Mouse (Mus musculus): Measurements from ENCODE around the gene Atp5s. TPM values are rescaled to one million over a fixed set of nuclear protein-coding genes. Genes with fewer than 3 reads are reported as not detected.

The Atp5s gene
- total and polyA plus RNA-seq, 2 experiments from 2014 or later, result 19.8 to 39.1 TPM

DNA sequence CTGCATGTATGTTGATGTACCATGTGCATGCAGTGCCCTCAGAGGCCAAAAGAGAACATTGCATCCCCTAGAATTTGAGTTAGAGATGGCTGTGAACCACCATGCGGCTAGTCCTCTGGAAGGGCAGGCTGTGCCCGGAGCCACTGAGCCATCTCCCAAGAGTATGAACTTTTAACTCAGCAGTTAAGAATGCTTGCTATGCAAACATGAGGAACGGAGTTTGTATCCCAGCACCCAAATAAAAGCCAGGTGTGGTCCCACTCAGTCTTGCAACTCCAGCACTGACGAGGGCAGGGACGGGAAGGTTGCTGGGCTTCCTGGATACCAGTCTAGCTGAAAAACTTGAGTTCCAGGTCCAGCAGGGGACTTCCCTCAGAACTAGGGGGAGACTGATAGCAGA is 17.2 kb downstream of the Atp5s start:
- H3K9ac ChIP-seq (replicated peaks; ENCODE audit: low read length, poor library complexity, severe bottlenecking), result no peak overlapping the region
- no peaks in the 10 kb centered on the region for H3K27me3 ChIP-seq (ENCODE audit: insufficient read depth, low read length)
- DNase-seq (ENCODE audit: low spot score), result no peak
- no peak for ATAC-seq (ENCODE audit: low FRiP score)
- WGBS, result 90% methylated on average over 5 of the region's 5 CpGs
- no peak overlapping the region for H3K4me3 ChIP-seq (ENCODE audit: low read depth, low read length)
- no peak overlapping the region for H3K27ac ChIP-seq (ENCODE audit: low read depth, low read length)
- H3K4me1 ChIP-seq (ENCODE audit: insufficient read depth, low read length), result no peaks in the 10 kb centered on the region
- H3K9me3 ChIP-seq (ENCODE audit: low read length), result no peaks in the 10 kb centered on the region
- peak; percentile 34 for TF ChIP-seq CTCF (IDR thresholded peaks at IDR 0.05)
- no peak overlapping the region for H3K4me2 ChIP-seq (ENCODE audit: low read depth, low read length, poor library complexity, severe bottlenecking)
- peaks cover 8% of the 10 kb centered on the region for H3K36me3 ChIP-seq (ENCODE audit: insufficient read depth, low read length)

DNA sequence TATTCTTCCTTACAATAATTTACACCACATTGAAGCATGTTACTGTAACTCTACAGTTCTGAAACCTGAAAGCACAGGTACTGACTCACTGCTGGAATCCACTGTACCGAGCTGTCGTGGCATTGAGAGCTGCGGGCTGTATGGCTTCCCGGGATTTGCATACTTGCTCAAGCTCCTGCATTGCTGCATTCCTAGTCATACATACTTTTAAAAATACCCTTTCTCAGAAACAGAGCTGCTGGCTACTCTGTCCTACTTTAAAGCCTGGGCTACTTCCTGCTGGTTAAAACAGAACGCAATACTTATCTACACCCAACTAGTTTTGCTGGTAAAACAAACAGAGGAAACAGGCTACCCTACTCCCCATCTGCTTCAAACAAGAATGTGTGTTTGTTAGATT is 19.4 kb downstream of the Atp5s start:
- DNase-seq (ENCODE audit: low spot score) (no peak), ATAC-seq (ENCODE audit: low FRiP score) (no peak)
- Histone ChIP-seq H3K27ac (ENCODE audit: low read depth, low read length) (no peak overlapping the region), H3K36me3 (ENCODE audit: insufficient read depth, low read length) (peaks cover 11% of the 10 kb centered on the region), H3K9ac (replicated peaks; ENCODE audit: low read length, poor library complexity, severe bottlenecking) (no peak overlapping the region), H3K4me3 (ENCODE audit: low read depth, low read length) (no peak overlapping the region), H3K4me1 (ENCODE audit: insufficient read depth, low read length) (no peaks in the 10 kb centered on the region), H3K4me2 (ENCODE audit: low read depth, low read length, poor library complexity, severe bottlenecking) (no peak overlapping the region), H3K9me3 (ENCODE audit: low read length) (no peaks in the 10 kb centered on the region), H3K27me3 (ENCODE audit: insufficient read depth, low read length) (no peaks in the 10 kb centered on the region)
- WGBS, result 91% methylated on average over 5 of the region's 5 CpGs
- no peak for TF ChIP-seq CTCF (IDR thresholded peaks at IDR 0.05)

DNA sequence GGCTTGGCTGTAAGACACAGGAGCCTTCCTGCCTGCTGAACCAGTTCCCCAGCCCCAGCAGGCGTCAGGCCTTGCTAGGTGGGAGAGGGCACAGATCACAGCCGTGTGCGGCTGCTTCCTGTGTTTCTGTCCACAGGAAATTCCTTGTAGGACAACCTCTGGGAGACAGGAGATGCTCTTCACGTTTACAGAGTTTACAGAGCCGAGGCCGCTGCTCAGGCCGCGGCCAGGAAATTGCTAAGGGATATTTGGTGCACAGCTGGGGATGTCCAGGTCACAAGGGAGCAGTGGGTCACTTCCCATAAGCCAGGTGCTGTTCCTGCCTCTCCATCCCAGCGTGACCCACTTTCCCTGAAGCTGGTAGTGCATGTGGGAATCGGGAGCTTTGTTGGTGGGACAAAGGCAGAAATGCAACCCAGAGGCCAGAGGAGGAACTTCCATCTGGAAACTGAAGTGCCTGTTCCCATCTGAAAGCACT is 27.2 kb downstream of the Atp5s start:
- TF ChIP-seq CTCF (IDR thresholded peaks at IDR 0.05), result no peak
- 48% methylated on average over 10 of the region's 10 CpGs for WGBS
- peaks cover 4% of the 10 kb centered on the region for H3K36me3 ChIP-seq (ENCODE audit: insufficient read depth, low read length)
- H3K4me2 ChIP-seq (ENCODE audit: low read depth, low read length, poor library complexity, severe bottlenecking), result no peak overlapping the region
- H3K4me3 ChIP-seq (ENCODE audit: low read depth, low read length), result no peak overlapping the region
- no peak overlapping the region for H3K9ac ChIP-seq (replicated peaks; ENCODE audit: low read length, poor library complexity, severe bottlenecking)
- no peak overlapping the region for H3K27ac ChIP-seq (ENCODE audit: low read depth, low read length)
- H3K9me3 ChIP-seq (ENCODE audit: low read length), result no peaks in the 10 kb centered on the region
- H3K4me1 ChIP-seq (ENCODE audit: insufficient read depth, low read length), result no peaks in the 10 kb centered on the region
- DNase-seq (ENCODE audit: low spot score), result no peak
- no peaks in the 10 kb centered on the region for H3K27me3 ChIP-seq (ENCODE audit: insufficient read depth, low read length)
- no peak for ATAC-seq (ENCODE audit: low FRiP score)

DNA sequence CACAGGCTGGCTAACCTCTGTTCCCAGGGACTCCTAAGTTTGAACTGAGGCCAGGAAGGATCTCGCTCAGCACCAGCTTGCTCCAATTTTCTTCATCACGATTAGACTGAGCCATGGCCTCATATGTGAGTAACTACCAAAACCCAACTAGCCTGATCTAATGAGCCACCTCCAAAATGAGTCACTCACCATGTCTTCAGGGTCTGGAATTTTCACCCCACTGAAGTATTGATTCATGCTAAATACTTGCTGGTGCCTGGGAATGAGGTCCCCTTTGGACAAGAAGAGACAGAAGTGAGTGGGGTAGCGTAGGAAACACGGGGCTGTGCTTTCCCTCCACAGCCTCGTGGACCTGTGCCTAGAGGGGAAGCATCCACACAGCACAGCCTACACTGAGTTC is 29.2 kb downstream of the Atp5s start:
- DNase-seq (ENCODE audit: low spot score) (no peak), ATAC-seq (ENCODE audit: low FRiP score) (no peak)
- Histone ChIP-seq H3K9ac (replicated peaks; ENCODE audit: low read length, poor library complexity, severe bottlenecking) (no peak overlapping the region), H3K4me1 (ENCODE audit: insufficient read depth, low read length) (no peaks in the 10 kb centered on the region), H3K4me3 (ENCODE audit: low read depth, low read length) (no peak overlapping the region), H3K9me3 (ENCODE audit: low read length) (no peaks in the 10 kb centered on the region), H3K36me3 (ENCODE audit: insufficient read depth, low read length) (0 out of 2 replicates have a peak, but pooled peaks cover under 1% of the 10 kb centered on the region), H3K27ac (ENCODE audit: low read depth, low read length) (no peak overlapping the region), H3K27me3 (ENCODE audit: insufficient read depth, low read length) (no peaks in the 10 kb centered on the region), H3K4me2 (ENCODE audit: low read depth, low read length, poor library complexity, severe bottlenecking) (no peak overlapping the region)
- no peak for TF ChIP-seq CTCF (IDR thresholded peaks at IDR 0.05)
- WGBS, result 89% methylated on average over 5 of the region's 5 CpGs

DNA sequence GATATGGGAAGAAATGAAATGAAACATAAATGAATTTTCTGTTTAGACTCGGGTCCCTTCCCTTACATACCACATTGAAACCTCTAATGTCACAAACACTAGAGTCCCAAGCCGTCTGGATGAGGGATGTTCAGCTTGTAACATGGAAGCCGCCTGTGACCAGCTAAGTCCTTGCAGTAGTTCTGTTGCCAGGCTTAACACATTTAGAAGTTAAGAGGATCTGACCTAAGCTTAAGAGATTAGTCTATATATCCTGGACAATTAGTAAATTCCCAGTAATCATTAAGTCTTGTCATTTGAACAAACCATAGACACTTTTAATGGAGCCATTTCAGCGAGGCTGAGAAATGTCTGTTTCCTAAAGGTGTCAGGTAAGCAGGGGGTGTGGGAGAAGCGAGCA is 31.3 kb downstream of the Atp5s start:
- TF ChIP-seq CTCF (IDR thresholded peaks at IDR 0.05), result no peak
- Histone ChIP-seq H3K9ac (replicated peaks; ENCODE audit: low read length, poor library complexity, severe bottlenecking) (no peak overlapping the region), H3K4me3 (ENCODE audit: low read depth, low read length) (no peak overlapping the region), H3K9me3 (ENCODE audit: low read length) (no peaks in the 10 kb centered on the region), H3K4me2 (ENCODE audit: low read depth, low read length, poor library complexity, severe bottlenecking) (no peak overlapping the region), H3K27me3 (ENCODE audit: insufficient read depth, low read length) (no peaks in the 10 kb centered on the region), H3K4me1 (ENCODE audit: insufficient read depth, low read length) (no peaks in the 10 kb centered on the region), H3K36me3 (ENCODE audit: insufficient read depth, low read length) (no peaks in the 10 kb centered on the region), H3K27ac (ENCODE audit: low read depth, low read length) (no peak overlapping the region)
- WGBS, result 74% methylated on average over 5 of the region's 5 CpGs
- DNase-seq (ENCODE audit: low spot score) (no peak), ATAC-seq (ENCODE audit: low FRiP score) (no peak)

DNA sequence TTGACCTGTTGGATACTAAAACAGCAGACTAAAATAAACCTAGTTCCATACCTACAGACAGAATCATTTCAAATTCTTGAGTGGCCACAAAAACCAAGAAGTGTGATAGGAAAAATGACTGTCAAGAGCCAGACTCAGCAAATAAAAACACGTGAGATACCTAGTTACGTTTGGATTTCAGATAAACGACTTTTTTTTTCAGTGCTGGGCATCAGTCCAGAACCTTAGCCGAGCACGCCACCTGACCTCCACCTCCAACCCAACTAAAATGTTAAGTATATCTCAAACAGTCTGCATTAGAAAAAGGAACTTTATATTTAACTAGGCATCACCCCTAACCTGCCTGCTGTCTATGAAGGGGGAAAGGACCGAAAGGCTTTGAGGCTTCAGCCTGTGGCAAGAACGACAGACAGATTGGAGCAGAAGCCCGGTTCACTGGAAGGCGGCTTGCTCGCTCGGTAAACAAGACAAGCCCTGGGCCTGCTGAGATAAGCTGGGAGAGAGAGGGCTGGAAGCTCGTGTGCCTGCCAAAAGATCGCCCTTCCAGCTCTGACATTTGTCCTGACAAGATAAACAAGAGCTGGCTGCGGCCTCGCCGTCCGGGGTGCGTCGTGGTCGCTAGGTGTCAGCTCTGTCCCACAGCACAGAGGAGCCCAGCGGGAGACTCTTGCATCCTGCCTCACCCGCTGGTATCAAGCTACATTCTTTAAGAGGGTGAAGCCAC is 32.8 kb downstream of the Atp5s start:
- H3K27ac ChIP-seq (ENCODE audit: low read depth, low read length), result no peak overlapping the region
- no peaks in the 10 kb centered on the region for H3K36me3 ChIP-seq (ENCODE audit: insufficient read depth, low read length)
- WGBS, result 15% methylated on average over 22 of the region's 22 CpGs
- ATAC-seq (ENCODE audit: low FRiP score) (peak; percentile 83), DNase-seq (ENCODE audit: low spot score) (peak; percentile 87)
- peak overlapping the region; percentile 33 for H3K4me2 ChIP-seq (ENCODE audit: low read depth, low read length, poor library complexity, severe bottlenecking)
- peak; percentile 80 for TF ChIP-seq CTCF (IDR thresholded peaks at IDR 0.05)
- no peaks in the 10 kb centered on the region for H3K4me1 ChIP-seq (ENCODE audit: insufficient read depth, low read length)
- no peaks in the 10 kb centered on the region for H3K27me3 ChIP-seq (ENCODE audit: insufficient read depth, low read length)
- no peak overlapping the region for H3K9ac ChIP-seq (replicated peaks; ENCODE audit: low read length, poor library complexity, severe bottlenecking)
- H3K9me3 ChIP-seq (ENCODE audit: low read length), result no peaks in the 10 kb centered on the region
- H3K4me3 ChIP-seq (ENCODE audit: low read depth, low read length), result no peak overlapping the region

Data from midbrain, postnatal 0 days (tissue).